Mouse (Mus musculus) brain, adult 2 months (tissue): Measurements from ENCODE around the gene Ect2l.

Source experiments
- DNase-seq: peaks from one replicate; pipeline ENCODE4 v3.0.0; 2011; ENCODE audit warnings: low read depth, low spot score

The Ect2l gene

DNA sequence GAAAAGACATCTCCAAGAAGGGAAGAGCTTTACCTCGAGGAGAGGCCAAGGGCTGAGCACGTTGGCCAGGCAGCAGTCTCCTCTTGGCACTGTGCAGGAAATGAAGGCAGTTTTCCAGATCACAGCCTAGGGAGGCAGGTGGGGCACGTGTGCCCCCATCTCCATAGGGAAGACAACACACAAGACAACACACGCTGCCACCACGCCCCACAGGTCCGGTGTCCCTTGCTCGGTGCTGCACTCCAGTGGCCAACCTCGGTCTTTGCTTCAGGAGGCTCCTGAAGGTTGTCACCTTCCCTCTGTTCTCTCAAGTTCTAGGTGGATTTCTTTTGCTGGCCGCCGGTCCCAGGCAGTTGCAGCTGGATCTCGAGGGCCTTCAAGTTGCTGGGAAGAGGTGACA lies at the start of gene Ect2l:
Gene Ect2l, minus strand, starts transcription at position 165 of the 400 bp plus-strand sequence.
- DNase-seq, result peak; percentile 61

DNA sequence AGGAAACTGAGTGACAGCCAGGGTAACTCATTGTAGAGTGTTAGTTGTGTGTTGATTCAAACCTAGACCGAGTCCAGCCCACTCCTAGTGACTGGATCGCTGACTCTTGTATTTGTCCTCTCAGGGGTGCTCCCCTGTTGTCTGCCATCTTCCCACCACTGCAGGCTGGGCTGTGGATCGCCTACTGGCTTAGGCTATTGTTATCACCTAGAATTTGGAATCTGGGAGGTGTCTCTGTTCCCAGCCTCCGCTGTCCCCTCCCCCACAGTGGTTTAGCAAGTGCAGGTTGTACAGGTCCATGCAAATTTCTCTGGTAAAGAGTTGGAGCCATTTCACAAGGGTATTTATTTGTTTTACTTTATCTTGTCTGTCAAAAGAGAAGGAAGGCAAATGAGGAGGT lies 40.7 kb upstream of the Ect2l start:
- no peak for DNase-seq

DNA sequence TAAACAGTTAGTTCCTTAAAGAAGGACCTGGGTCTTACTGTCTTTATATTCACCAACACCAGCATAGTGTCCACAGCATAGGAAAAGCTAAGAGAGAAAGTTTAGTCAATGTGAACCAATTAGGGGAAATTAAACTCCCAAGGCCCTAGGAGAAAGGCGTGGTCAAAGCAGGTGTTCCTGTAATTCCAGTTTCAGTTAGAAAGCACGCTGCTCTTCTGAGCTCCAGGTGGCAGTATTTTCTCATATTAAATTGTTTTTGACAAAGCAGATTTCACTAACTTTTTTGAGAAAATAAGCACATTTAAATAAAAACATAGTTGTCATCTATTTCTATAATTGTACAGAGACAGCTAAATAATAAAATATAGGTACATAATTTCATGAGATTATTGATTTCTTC lies 32.9 kb upstream of the Ect2l start:
- DNase-seq, result peak; percentile 20

DNA sequence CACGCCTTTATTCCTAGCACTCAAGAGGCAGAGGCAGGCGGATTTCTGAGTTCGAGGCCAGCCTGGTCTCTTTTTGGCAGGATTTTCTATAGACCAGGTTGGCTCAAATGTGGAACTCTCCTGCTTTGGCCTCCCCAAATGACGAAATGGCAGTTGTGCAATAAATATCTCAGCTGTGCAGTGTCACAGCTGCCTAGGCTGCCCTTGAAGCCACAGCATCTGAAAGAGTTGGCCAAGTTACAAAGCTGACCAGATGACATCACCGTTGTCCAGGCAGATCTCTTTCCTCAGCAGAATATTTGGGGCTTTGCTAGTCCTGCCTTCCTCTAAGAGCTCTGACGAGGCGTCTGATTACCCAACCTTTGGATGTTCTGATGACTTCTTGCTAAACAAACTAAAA lies 26.5 kb upstream of the Ect2l start:
- no peak for DNase-seq

DNA sequence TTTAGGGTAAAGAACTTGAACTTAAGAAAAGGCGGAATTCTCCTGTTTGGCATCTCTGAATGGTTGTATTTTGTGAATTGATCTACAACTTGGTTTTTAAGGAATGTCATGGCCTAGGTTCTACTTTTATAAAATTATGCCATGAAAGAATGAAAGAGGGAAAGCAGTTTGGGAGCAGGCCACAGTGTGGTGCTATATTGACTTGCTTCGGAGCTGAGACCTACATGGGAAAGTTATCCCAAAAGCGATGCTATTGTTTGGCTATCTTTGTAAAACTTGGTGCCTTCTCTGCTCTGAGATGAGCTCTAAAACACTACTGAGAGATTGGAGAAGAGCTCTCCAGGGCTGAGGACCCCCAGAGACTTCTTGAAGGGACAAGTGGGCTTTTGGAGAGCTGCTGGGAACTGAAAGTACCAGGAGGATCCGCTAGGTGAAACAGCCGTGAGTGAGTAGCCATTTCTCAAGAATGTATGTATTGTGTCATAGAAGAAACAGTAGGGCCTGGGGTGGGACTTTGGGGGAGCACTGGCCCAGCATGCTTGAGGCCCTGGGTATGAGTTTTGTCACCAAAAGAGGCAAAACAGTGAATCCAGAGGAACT lies 25.7 kb upstream of the Ect2l start:
- no peak for DNase-seq

DNA sequence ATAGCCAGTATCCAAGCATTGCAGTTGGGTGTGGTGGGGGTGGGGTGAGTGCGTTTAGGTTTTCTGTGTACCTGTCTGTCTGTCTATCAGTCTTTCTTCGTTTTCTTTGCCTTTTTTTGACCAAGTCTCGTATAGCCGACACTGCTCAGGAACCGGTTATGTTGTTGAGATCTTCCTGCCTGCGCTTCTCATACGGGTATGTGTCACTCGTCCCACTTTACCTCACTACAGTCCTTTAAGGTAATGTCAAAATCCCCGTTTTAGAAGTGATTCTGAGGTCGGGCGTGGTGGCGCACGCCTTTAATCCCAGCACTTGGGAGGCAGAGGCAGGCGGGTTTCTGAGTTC lies 24.7 kb upstream of the Ect2l start:
- no peak for DNase-seq

DNA sequence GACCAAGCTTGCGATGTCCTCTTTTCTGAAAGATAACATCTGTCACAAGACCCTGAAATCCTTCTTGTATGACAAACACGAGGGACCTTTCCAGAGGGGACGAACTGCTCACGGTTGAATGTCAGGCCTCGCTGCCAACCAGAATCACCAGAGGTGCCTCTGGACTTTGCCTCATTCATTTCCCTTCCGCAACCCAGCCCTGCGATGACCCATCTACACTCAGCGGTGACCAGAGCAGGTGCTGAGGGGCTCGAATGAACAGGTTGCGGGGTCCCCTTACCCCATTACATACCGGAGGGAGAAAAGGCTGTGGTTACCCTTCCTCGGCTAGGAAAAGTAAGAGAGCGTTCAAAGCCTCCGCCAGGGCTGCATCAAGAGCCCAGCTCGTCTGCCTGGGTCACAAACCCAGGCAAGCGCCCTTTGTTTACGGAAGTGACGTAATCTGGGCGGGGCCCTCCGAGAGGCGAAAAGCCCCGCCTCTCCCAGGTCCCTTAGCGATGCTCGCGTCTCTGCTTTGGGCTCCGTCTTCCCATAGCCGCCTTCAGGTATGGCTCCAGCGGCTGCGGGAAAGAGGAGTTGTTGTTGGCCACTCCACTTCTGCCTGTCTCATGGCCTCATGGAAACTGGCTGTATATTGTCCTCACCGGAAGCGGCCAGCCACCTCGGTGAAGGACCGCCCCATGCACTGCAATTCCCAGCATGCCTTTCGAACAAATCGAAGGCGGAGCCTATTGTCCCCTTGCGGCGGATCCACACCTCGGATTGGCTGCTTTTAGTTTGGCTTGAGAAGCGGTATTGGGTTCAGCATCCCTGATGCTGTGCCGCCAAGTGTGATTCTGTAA lies 24.1 kb upstream of the Ect2l start, which contains the start of gene Ccdc28a:
Gene Ccdc28a, minus strand, starts transcription at position 439 of the 842 bp plus-strand sequence.
- DNase-seq, result peak; percentile 99

DNA sequence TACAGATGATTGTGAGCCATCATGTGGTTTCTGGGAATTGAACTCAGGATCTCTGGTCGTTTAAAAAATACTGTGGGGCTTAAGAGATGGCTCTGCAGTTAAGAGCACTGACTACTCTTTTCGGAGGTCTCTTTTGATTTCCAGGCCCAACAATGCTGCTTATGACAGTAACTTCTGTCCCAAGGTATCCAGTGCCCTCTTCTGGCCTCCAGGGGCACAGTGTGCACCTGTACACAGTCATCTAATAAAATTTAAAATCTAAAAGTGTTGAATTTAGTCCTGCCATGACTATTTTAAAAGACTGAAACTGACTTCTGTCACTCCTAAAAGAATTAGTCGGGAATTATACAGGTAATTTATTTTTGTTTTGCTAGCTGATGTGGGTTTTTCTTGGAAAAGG lies 23.2 kb upstream of the Ect2l start:
- peak; percentile 25 for DNase-seq

DNA sequence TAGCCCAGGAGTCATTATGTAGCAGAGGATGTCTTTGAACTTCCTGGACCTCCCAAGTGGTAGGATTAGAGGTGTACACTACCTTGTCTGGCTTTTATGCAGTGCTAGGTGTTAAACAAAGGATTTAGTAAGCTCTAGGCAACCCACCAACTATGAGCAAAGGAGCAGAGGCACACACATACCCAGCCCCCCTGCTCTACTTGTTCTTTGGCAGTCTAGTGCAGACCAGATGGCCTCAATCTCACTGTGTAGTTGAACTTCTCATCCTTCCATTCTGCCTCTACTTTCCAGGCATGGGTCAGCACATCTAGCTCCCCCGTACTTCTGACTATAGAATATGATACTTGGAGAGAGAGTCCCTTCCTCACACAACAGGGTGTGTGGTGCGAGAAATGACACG lies 13.7 kb upstream of the Ect2l start:
- DNase-seq, result peak; percentile 40

DNA sequence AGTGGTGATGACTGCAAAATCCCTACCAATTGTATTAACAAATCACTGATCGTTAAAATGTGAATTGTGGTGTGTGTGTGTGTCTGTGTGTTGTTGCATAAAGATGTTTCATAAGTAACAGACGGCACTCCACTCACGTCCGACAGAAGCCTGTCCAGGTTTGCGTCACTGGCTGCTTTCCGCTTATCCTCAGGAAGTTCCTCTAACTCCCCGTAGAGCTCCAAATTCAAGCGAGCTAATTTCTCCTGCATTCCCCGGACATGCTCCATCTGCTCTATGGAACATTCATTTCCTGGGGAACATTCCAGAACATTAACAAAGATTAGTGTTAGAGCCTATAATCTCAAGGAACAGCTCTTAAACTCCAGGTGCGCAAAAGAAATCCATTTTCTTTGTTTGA lies 8.7 kb upstream of the Ect2l start:
- peak; percentile 67 for DNase-seq

DNA sequence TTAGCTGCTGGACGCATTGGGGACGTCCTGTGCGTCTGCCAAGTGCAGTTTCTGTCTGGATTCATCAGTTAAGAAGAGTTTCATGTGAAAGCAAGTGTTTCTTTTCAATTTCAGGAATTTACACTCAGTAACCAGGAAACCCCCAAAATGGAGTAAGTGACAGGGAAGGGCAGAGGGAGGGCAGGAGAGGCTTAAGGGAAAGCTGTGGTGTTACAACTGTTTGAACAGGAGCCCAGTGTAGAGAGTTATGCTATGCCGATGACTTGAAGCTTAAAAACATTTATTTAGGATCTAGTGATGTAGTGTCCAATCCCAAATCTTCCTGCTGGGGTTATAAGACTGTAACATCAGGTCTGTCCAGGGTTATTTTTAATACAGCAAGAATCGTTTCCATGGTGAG lies 3.4 kb upstream of the Ect2l start:
- no peak for DNase-seq

DNA sequence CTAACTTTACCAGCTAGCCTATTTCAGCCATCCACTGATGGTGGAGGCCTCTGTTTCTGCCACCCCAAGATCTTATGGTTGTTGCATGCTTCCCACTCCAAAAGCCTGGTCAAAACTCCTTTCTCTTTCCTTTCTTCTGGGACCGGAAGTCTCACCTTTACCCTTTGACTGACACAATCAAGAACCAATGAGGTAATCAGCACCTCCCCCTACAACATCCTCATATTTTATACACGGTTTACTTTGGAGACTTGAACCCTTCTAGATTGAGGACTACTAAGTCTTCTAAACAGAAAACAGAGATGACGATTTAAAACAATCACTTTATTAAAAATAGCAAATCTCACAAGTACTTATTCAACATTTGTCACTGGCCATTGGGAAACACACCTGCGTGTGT lies 2.7 kb upstream of the Ect2l start:
- DNase-seq, result no peak

DNA sequence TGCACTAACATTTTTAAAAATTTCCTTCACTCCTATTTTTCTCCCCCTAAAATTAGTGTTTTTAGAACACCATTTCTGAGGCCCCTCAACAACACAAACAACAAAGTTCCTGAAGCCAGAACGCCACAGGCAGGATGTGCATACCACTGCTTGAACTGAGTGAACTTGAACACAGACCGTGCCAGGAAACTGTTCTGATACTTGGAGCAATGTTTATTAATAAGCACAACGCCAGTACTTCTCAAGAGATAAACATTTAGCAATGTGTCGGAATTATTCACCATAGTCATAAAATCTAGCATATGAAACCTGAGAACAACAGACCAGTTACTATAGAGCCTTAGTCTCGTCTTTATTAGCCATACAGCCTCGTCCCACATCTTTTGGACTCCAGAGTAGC lies 571 bp downstream of the Ect2l start:
- no peak for DNase-seq

DNA sequence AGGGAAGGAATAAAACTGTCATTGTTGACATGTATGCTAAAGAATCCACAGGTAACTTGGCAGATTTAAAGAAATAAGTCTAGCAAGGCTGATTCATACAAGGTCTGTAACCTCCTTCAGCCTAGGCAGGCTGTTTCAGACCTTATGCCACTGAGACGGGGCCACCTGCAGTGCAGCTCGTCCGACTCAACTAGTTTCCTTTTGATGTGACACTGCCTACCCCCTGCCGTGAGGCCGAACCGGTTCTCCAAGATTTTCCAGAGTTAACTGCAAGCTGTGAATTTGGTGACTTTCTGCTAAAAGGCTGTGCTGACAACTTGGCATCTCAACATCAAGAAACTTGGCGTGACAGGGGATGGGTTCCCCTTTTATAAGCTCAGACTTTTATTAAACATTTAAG lies 6.6 kb downstream of the Ect2l start:
- no peak for DNase-seq

DNA sequence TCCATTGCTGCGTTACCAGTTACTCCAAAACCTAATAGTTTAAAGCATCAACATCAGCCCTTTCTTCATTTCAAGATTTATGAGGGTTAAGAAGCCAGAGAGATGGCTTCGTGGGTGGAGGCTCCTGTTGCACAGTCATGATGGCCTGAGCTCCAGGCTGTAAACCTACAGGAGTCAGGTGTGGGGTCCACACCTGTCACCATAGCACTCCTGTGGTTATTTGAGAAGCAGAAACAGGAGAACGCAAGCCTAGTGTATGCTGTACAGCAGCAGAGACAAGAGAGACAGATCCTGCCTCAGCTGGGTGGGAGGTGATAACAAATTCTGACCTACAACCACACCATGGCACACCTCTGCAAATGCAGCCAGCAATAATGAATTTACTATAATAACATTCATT lies 8.3 kb downstream of the Ect2l start:
- DNase-seq, result no peak

DNA sequence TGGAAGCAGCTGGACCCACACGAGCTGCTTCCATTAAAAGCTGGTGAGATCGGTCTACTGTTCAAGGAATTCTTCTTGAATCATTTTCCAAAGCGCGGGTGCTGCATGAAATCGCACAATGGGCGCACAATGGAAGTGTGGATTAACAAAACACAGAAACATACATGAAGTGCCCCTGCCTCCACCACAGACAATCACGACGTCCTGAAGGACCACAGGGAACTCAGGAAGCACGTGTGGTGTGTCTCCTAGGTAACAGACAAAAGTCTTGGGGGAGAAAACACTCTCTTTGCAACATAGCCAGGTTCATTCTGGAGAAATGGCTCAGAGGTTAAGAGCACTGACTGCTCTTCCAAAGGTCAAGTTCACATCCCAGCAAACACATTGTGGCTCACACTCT lies 10.0 kb downstream of the Ect2l start:
- no peak for DNase-seq

DNA sequence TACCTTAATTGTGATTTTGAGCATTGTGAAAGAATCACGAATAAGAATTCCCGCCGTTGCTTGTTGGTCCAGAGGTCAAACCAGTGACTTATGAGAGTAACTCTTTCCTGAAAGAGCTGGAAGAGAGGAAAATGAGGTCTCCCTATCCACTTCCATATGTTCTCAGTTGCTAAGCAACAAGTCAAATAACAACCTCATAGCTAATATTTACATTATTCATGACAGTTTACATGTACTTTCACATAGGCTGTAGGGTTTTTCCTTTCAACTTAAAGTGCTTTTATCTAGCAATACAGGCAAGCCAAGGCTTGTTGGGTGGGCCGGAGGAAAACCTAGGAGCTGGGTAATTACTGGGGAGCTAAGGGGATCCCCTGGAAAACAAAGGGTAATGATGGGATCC lies 10.8 kb downstream of the Ect2l start:
- no peak for DNase-seq

DNA sequence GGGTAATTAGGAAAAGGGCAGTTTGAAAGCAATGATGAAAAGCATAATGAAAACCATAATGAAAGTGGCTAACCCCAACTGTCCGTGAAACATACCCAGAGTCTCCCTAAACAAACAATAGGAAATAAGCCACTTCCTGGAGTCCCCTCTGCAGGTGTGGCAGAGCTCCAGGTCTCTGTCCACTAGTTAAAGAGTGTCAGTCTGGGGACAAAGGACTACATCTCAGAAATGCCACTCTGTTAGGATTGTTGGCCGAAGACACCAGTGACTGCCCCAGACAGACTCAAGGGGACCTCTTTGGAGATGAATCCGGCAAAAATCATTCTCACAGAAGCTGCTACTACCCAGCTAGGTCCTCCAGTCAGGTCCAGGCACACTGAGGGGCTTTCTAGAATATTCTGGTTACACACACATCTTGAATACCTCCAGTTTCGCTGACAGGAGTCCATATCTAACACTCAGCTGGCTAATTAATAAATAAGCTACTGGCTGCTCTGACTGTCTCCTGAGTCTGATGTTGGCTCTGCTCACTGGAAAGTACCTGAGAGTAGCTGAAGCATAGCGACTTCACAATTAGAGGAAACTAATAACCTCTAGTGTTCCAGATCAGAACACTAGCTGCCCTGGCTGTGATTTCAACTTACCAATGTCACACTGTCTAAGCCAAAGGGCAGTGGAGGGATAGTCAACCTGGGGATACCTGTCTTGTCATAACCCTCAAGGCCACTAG lies 12.2 kb downstream of the Ect2l start:
- no peak for DNase-seq

DNA sequence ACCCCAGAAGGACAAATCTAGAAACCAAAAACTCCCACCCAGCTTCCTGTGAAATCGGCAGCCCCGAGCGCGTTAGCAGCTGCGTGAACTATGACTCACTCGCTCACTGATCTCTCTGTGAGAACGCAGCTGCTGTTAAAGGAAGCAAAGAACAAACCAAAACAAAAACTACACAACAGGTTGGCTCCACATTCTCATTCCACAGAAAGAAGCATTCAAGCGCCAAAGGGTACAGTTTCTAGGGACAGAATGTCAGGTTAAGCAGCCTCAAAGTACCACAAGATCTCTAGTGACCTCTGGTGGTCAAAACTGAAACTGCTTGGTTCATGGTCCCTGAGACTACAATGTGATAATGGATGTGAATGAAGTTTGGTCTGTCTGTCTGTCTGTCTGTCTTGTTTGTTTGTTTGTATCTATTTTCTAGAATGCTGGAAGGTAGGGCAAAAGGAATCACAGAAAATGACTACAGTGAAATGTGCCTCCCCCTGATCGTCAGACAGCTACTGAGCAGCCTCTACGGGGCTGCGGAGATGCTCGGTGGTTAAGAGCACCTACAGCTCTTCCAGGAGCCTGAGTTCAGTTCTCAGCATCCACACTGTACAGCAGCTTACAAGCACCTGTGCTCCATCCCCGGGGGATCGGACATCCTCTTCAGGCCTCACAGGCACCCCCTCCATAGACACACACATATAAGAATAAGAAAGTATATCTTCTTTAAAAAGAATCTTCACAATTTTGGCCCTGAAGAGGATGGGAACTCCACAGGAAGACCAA lies 13.3 kb downstream of the Ect2l start:
- DNase-seq, result peak; percentile 87

DNA sequence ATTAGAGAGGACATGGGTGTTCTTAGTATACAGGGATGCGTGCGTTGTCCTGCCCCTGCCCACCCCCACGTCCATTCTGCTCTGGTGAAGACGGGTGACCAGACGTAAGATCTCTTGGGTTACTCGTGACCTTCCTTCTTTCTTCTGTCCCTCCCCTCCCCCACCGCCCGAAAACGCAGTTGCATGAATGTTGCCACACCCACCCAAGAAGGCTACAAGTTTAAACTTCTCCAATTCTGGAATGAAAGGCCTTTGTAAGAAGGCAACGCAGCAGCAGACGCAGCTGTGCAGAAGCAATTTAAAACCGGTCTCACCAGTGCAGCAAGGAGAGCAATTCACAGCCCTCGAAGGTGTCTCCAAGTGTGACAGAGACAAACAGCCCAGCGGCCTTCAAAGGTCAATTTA lies 16.0 kb downstream of the Ect2l start:
- no peak for DNase-seq

DNA sequence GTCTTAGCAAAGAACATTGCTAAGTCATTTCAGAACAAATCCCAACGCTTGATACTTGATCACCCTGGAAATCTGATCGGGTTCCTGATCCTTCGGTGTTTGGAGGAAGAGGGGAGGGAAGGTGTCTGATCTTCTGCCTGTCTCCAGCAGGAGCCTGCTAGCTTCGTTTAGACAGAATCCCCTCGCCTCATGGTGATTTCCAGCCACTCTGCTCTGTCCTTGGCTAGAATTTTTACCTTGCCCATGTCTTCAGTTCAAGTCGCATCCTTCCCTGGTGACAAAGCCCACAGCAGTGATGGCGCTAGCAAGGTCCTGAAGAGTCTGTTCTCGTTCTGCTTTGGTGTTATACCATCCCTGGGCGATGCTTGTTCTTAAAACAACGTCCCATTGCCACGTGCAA lies 16.5 kb downstream of the Ect2l start:
- no peak for DNase-seq

DNA sequence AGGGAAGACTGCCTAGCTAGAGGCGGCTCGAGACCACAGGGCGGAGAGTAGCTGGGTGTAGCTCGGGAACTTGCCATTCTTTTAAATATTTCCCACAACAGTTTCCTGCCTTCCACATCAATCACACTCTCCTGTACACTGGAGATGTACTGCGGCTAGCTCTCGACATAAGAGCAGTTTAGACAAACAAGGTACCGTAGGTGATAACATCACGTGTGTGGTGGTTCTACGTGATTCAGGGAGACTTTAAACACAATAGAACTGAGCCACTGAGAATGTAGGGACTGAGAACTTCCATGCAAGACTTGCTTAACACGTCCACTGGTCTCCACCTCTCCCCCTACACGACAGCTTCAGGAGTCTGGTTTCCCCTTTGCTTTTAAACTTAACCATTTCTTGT lies 17.5 kb downstream of the Ect2l start:
- DNase-seq, result no peak
